Mouse (Mus musculus) cerebellum, adult 9-10 months (tissue): Measurements from ENCODE around the gene Smim6.

Source experiments
- DNase-seq: peaks from one replicate; pipeline ENCODE4 v3.0.0; 2022

The Smim6 gene

GRCm38 (mm10) chr11:115945247-115945646, 33.4 kb downstream of the Smim6 start:
- DNase-seq: no peak

GRCm38 (mm10) chr11:115946221-115946828, 34.5 kb downstream of the Smim6 start:
- no peak for DNase-seq

GRCm38 (mm10) chr11:115948316-115948715, 36.5 kb downstream of the Smim6 start:
- DNase-seq: no peak

GRCm38 (mm10) chr11:115950719-115951118, 38.9 kb downstream of the Smim6 start:
- DNase-seq: no peak

GRCm38 (mm10) chr11:115954712-115955111, 42.9 kb downstream of the Smim6 start:
- DNase-seq: no peak

- DNase-seq: no peak
Observed at GRCm38 (mm10) chr11:115955195-115955858, 43.5 kb downstream of the Smim6 start.

GRCm38 (mm10) chr11:115956453-115956852, 44.6 kb downstream of the Smim6 start:
- no peak for DNase-seq

GRCm38 (mm10) chr11:115957971-115958370, 46.2 kb downstream of the Smim6 start:
- DNase-seq: no peak

- no peak for DNase-seq
Observed at GRCm38 (mm10) chr11:115959018-115959417, 47.2 kb downstream of the Smim6 start.

- DNase-seq: no peak
Observed at GRCm38 (mm10) chr11:115962651-115963412, 51.0 kb downstream of the Smim6 start.
